Mouse (Mus musculus) megakaryocyte, adult 5-6 weeks (primary cell): Measurements from ENCODE around the gene Pecam1. TPM values are rescaled to one million over a fixed set of nuclear protein-coding genes. Genes with fewer than 3 reads are reported as not detected.
"Not testable (repeated sequence)": the region's sequence is repeated elsewhere in the genome, so short reads cannot be mapped to it uniquely, and the experiment has no call there.

Source experiments
- ATAC-seq: 2 replicates; pipeline ENCODE4 v1.8.0; 2016; ENCODE audit warnings: mild to moderate bottlenecking, inconsistent platforms; ENCODE audit not compliant: poor library complexity, severe bottlenecking
- total RNA-seq, 2 experiments: library from RNA; stranded (forward) in 1 of 2; stranded (reverse) in 1 of 2; fragments of 153-499, 151-499 nt in 1 of 2; fragments of 221-1000, 200-1000 nt in 1 of 2; gene quantifications; 2 replicates each; pipeline versions ENCODE4 v1.2.3 to v1.2.4; 2015 to 2017

Gene Pecam1
- total RNA-seq, 2 experiments from 2014 or later = 22.6 to 26.2 TPM

GRCm38 (mm10) chr11:106737178-106737621 is 13.2 kb downstream of the Pecam1 start:
- ATAC-seq = peak; percentile 82

- ATAC-seq = no peak
Observed at GRCm38 (mm10) chr11:106736614-106737013, 13.8 kb downstream of the Pecam1 start.

- ATAC-seq = no peak
Observed at GRCm38 (mm10) chr11:106730714-106731113, 19.7 kb downstream of the Pecam1 start.

- no peak for ATAC-seq
Observed at GRCm38 (mm10) chr11:106729656-106730055, 20.8 kb downstream of the Pecam1 start.

- no peak for ATAC-seq
Observed at GRCm38 (mm10) chr11:106728402-106729366, 21.7 kb downstream of the Pecam1 start.

- ATAC-seq = no peak
Observed at GRCm38 (mm10) chr11:106727967-106728366, 22.5 kb downstream of the Pecam1 start.

- ATAC-seq = not testable (repeated sequence)
Observed at GRCm38 (mm10) chr11:106724916-106725235, 25.6 kb downstream of the Pecam1 start.

GRCm38 (mm10) chr11:106724176-106724915 is 26.1 kb downstream of the Pecam1 start:
- ATAC-seq = no peak

GRCm38 (mm10) chr11:106723611-106724125 is 26.8 kb downstream of the Pecam1 start:
- no peak for ATAC-seq

- peak; percentile 59; the same call in 1 of the 2 replicates for ATAC-seq
Observed at GRCm38 (mm10) chr11:106722831-106723361, 27.5 kb downstream of the Pecam1 start.

GRCm38 (mm10) chr11:106720379-106720778 is 30.0 kb downstream of the Pecam1 start:
- no peak for ATAC-seq

GRCm38 (mm10) chr11:106716568-106716967 is 33.9 kb downstream of the Pecam1 start:
- peak; percentile 52; the same call in 1 of the 2 replicates for ATAC-seq

- peak; percentile 67 for ATAC-seq
Observed at GRCm38 (mm10) chr11:106715066-106715465, 35.4 kb downstream of the Pecam1 start.

- ATAC-seq = no peak
Observed at GRCm38 (mm10) chr11:106710789-106711188, 39.6 kb downstream of the Pecam1 start.

- ATAC-seq = no peak
Observed at GRCm38 (mm10) chr11:106709227-106709985, 41.0 kb downstream of the Pecam1 start.

GRCm38 (mm10) chr11:106707866-106708265 is 42.6 kb downstream of the Pecam1 start:
- no peak for ATAC-seq

GRCm38 (mm10) chr11:106707085-106707484 is 43.3 kb downstream of the Pecam1 start:
- ATAC-seq = no peak

GRCm38 (mm10) chr11:106706212-106706611 is 44.2 kb downstream of the Pecam1 start:
- no peak for ATAC-seq

GRCm38 (mm10) chr11:106704399-106705111 is 45.9 kb downstream of the Pecam1 start:
- peak; percentile 49 for ATAC-seq

GRCm38 (mm10) chr11:106703931-106704330 is 46.5 kb downstream of the Pecam1 start:
- no peak for ATAC-seq
